25 mouse cellular contexts compared by ENCODE assay signal in the genomic region with DNA sequence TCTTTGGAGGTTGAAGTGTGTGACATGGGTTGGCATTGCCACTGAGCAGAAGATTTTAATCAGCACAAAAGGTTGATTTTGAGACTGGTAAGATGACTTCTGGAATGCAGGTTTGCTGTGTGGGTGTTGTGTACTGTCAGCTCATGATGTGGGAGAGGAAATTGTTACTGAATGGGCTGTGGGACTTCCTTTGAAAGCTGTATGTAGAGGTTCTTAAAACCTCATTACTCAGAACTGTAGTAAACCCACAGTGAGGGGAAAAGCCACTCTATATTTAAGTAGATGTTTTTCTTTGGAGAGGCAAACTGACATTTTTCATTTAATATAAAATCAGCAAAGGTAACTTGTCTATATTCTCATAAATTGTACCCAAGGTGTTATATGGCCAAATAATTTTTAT.
"Had no signal": no experiment of that assay in that cellular context is flagged by ENCODE, and none has a peak within 500 bp of the region (broad histone marks: within the 10 kb centered on the region; RNA-seq: fewer than 3 reads in every experiment).

No protein-coding gene starts in this region.

- H3K4me2 ChIP-seq: heart, embryonic 11.5 days; heart, embryonic 13.5 days; heart, embryonic 15.5 days; hindbrain, embryonic 14.5 days; intestine, embryonic 15.5 days; limb, embryonic 13.5 days; limb, embryonic 15.5 days; liver, embryonic 12.5 days had no signal

- H3K4me1 ChIP-seq: heart, embryonic 13.5 days; heart, embryonic 15.5 days; intestine, embryonic 15.5 days; limb, embryonic 13.5 days; limb, embryonic 15.5 days had no signal

- H3K27ac ChIP-seq: heart, adult 2 months; heart, embryonic 13.5 days; heart, embryonic 15.5 days; hindbrain, embryonic 14.5 days; intestine, embryonic 15.5 days; layer of hippocampus, adult 2 months; left cerebral cortex, adult 2 months; limb, embryonic 13.5 days; limb, embryonic 15.5 days; liver, embryonic 12.5 days; liver, embryonic 14.5 days had no signal

- H3K36me3 ChIP-seq: heart, embryonic 15.5 days; intestine, embryonic 15.5 days; limb, embryonic 13.5 days; limb, embryonic 15.5 days; liver, embryonic 12.5 days had no signal

- H3K9me3 ChIP-seq: heart, embryonic 13.5 days; heart, embryonic 15.5 days; intestine, embryonic 15.5 days; limb, embryonic 13.5 days; limb, embryonic 15.5 days; liver, embryonic 12.5 days had no signal

- H3K27me3 ChIP-seq: heart, embryonic 13.5 days; heart, embryonic 15.5 days; intestine, embryonic 15.5 days; limb, embryonic 13.5 days; limb, embryonic 15.5 days; liver, embryonic 12.5 days had no signal

- H3K9ac ChIP-seq: heart, embryonic 13.5 days; heart, embryonic 15.5 days; hindbrain, embryonic 14.5 days; intestine, embryonic 15.5 days; limb, embryonic 13.5 days; limb, embryonic 15.5 days; liver, embryonic 12.5 days; liver, embryonic 14.5 days had no signal

- ATAC-seq: hindbrain, embryonic 16.5 days; intestine, embryonic 15.5 days; intestine, postnatal 0 days; liver, embryonic 12.5 days had no signal

- H3K4me3 ChIP-seq: heart, adult 2 months; heart, embryonic 13.5 days; heart, embryonic 15.5 days; intestine, embryonic 15.5 days; layer of hippocampus, adult 2 months; left cerebral cortex, adult 2 months; limb, embryonic 13.5 days; limb, embryonic 15.5 days; liver, embryonic 12.5 days had no signal

- DNase-seq: gastrocnemius, postnatal 14 days; gastrocnemius, postnatal 36 days; heart, adult 11 months; heart, adult 2 months; heart, postnatal 14 days; heart, postnatal 36 days; kidney, adult 18-20 months; kidney, adult 8-10 months; kidney, postnatal 10 days; kidney, postnatal 25 days; kidney, postnatal 4 days; left cerebral cortex, postnatal 4 days had no signal
